Mouse (Mus musculus) urinary bladder, postnatal 10 days (tissue): ENCODE data around the gene Cdon.
"Not testable (repeated sequence)": the region's sequence is repeated elsewhere in the genome, so short reads cannot be mapped to it uniquely, and the experiment has no call there.

ENCODE experiments used
- DNase-seq: peaks from one replicate; pipeline ENCODE4 v3.0.0; 2022; ENCODE audit warnings: low spot score

Cdon gene

DNA sequence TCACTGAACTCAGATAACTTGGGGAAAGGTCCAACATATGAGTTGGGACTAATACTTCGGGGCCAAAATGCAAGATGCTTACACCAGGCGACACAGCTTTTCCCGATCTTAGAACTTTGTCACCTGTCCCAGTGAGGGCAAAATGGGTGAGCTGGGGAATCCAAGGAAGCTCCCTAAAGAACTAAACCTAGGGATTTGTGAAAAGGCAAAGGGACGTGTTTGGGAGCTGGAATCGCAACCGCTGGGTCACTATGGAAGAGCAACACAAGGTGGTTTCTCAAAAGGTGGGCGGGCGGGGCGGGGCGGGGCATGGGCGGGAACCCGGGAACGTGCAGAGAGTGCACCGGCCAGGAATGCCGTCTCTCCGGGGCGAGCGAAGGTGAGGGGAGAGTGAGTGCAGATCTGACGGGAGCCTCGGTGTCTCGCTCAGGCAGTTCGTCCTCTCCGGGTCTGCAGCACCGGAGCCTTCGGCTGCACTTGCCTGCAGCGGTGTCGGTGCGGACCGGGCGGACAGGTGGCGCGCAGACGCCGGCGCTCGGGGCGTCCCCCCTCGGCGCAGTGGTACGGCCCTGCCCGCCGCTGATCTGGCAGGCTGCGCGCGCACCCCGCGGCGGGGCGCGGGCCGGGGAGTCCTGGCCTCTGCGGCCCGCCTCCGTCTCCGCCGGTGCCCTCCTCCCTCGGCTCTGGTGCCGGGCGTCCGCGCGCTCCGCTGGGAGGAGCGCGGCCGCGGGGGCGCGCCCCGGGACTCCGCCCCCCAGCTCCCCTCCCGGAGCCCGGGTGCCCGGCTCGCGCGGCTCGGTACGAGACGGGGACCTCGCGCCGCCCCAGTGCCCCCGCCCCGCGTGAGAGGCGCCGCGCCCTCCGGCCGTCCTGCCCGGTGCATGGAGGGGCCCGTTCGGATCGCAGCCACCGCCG, at the start of gene Cdon:
Gene Cdon (plus strand): TSS at position 324 of the 915 bp plus-strand sequence.
- peak; percentile 65 for DNase-seq

DNA sequence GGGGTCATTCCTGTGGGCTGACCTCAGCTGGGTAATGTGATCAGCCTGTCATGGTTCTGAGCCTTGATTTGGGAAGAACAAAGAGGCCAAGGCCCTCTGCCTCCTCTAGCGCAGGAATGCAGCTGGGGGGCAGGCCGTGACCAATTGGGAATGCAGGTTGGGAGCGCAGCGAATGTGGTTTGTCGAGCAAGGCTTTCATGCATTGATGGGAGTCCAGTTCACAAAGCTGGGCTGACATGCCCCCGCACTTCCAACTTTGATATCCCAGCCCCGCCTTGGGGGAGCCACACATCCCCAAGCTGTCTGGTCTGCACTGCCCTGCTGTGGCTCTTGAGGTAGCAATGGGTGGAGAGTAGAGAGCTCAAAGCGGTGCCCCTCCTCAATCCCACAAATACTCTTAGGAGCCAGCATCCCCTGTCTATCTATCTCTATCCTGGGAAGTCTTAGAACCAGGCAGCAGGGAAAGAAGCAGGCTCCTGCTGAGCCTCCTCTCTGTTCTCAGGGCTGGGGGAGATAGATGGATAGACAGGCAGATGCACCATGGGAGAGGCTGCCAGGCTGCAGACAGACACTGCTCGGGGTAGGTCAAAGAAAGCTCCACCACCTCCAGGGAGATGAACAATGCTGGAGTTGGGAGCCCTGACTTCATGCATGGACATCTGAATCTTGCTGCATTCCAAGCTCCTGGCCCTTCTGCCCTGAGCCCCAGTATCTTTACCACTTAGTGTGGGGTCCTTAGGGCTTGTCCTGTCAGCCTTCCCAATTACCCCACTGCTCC, 48.4 kb upstream of the Cdon start:
- DNase-seq = no peak

GRCm38 (mm10) chr9:35377916-35378315, 43.0 kb upstream of the Cdon start:
- no peak for DNase-seq

DNA sequence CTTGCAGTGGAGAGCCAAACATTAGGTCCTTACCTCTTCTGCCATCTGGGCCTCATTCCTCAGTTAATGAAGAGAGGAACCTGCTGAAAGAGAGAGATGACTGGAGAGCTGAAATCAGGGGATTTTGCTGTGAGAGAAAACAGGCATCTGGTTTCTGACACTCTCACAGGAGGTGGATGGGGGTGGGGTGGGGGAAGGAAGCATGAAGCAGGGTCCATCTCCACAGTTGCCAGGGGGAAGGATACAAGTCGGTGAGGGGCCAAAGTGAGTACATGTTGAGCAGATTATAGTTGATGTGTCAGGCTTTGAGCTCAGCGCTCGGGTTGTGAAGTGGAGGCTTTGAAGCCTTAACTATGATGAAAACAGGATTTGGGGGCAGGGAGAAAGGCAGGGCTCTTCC, 41.9 kb upstream of the Cdon start:
- DNase-seq = no peak

- no peak for DNase-seq
Observed at GRCm38 (mm10) chr9:35399896-35400295, 21.0 kb upstream of the Cdon start.

- no peak for DNase-seq
Observed at GRCm38 (mm10) chr9:35400398-35400797, 20.5 kb upstream of the Cdon start.

DNA sequence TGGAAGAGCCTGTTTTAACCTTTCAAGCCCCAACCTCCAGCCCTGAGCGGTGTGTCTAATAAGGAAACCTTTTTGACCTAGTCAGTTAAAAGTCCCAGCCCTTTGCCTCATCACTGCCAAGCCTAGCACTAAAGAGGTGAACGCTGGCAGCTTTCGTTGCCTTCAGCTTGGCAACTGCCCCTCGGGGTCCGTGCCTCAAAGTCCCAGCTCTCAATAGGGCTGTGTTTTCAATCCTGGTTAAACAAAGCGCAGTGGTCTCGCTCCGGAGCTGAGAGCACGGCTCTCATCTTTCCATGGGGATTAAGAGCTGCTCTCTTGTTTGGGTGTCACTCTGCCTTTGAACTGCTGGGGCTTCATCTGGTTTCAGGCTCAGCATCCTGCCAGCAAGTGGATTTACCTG, 20.1 kb upstream of the Cdon start:
- DNase-seq = no peak

DNA sequence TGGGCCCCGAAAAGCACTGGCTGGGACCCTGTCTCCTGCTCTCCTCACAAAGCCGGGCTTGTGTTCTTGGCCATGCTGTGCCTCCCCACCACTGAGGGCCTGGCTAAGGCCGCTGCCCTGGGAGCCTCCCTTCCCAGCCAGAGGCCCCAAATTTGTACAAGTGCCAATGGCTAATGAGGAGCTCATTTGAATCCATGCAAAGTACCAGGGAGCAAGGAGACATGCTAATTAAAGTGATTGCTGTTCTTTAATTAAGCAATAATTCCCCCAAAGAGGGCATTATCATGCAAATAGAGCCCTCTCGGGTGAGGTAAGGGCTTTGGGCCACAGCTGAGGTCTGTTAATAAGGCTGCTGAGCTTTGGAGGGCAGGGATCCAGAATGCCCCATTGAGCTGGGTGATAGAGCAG, 18.3 kb upstream of the Cdon start:
- DNase-seq = no peak

GRCm38 (mm10) chr9:35403490-35403889, 17.4 kb upstream of the Cdon start:
- no peak for DNase-seq

GRCm38 (mm10) chr9:35405038-35405905, 15.7 kb upstream of the Cdon start:
- no peak for DNase-seq

- no peak for DNase-seq
Observed at GRCm38 (mm10) chr9:35411225-35411965, 9.5 kb upstream of the Cdon start.

GRCm38 (mm10) chr9:35411975-35412374, 9.0 kb upstream of the Cdon start:
- DNase-seq = no peak

DNA sequence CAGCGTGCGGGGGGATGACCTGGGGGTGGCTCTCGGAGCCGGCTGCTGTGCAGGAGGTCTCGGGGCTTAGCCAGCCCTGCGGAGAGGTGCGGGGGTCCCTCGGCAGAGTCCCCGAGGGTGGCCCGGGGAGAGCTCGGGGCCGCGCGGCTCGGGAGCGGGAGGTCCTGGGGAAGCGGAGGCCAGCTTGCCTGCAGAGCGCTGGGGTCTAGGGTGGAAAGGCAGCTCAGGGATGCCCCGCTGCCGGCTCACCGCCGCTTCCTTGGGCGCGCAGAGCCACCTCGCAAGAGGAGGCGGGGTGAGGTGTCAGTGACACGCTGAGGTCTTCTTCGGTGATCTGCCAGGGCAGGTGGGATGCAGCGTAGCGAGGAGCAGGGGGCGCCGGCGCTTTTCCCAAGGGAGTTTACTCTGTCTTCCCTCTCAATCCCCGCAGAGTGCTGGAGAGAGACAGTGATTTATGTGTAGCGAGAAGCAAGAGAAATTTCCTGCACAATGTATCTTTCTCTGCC, 855 bp downstream of the Cdon start:
- DNase-seq = no peak

- no peak for DNase-seq
Observed at GRCm38 (mm10) chr9:35422405-35422941, 1.5 kb downstream of the Cdon start.

GRCm38 (mm10) chr9:35423265-35423664, 2.3 kb downstream of the Cdon start:
- no peak for DNase-seq

GRCm38 (mm10) chr9:35424671-35425070, 3.7 kb downstream of the Cdon start:
- DNase-seq = no peak

DNA sequence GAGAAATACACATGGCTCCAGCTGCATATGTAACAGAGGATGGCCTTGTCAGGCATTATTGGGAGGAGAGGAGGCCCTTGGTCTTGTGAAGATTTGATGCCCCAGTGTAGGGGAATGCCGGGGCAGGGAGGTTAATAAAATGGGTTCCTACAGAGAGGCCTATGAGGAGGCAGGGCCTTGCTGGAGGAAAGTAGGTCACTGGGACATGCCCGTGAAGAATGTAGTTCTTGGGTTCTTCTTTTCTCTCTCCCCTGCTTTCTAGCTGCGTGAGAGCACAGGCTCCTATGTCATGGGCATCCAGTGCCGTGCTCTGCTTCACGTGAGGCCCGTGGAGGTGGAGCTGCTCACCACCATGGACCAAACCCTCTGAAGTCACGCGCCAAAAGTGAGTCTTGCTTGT, 9.5 kb downstream of the Cdon start:
- no peak for DNase-seq

DNA sequence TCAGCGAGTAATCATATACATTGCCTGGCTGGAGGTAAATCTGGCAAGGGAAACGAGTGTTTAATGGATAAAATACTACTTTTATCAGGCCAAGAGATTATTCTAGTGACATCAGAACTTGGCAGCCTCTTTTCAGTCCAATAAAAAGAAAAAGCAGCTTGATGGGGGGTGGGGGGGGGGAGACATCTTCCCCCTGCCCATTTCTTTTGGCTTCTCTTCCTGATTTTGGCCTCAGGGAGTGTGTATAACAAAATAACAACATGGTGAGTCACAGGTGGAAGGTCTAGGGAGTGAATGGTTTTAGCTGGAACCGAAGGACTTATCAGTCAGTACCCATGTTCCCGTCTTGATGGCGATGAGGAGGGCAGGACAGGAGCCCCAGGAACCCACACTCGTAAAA, 10.5 kb downstream of the Cdon start:
- DNase-seq = no peak

- DNase-seq = not testable (repeated sequence)
Observed at GRCm38 (mm10) chr9:35432717-35433297, 11.9 kb downstream of the Cdon start.

DNA sequence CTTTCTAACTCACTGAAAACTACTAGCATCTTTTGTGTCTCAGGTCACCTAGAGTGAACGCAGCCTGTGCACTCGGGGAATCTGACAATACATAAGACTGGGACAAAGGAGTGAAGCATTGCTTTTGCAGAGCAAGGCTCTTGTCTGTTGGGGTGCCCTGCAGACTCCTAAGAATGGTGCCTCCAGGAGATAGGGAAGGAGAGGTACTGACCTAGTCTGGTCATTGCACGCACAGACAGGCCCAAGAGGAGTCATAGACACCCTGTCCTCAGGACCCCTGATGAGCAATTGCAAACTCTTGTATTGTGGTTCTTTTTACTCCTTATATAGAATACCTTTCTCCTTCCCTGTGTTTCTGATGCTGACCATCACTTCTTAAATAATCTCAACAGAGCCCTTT, 13.4 kb downstream of the Cdon start:
- no peak for DNase-seq

GRCm38 (mm10) chr9:35435565-35435964, 14.6 kb downstream of the Cdon start:
- DNase-seq = no peak
